Mouse (Mus musculus): ENCODE measurements around the gene Cela2a.

- no peak for TF ChIP-seq TBP (conservative IDR thresholded peaks at IDR 0.05; ENCODE audit: low read depth, low read length)
- peak; percentile 33 for TF ChIP-seq POLR2A (IDR thresholded peaks at IDR 0.05; ENCODE audit: low read depth, low read length)
Measured at GRCm38 (mm10) chr4:141766316-141766667, 59.7 kb downstream of the Cela2a start.
